Mouse (Mus musculus) gastrocnemius, postnatal 14 days (tissue): ENCODE results near the gene Fkbp14. TPM values are rescaled to one million over a fixed set of nuclear protein-coding genes. Genes with fewer than 3 reads are reported as not detected.

Experiments used
- DNase-seq: peaks from one replicate; pipeline ENCODE4 v3.0.0; 2021; ENCODE audit warnings: mixed read lengths
- intact Hi-C: fragments of 180-260 bp; cut with DNase I; formaldehyde crosslinking; loops from one replicate; pipeline ENCODE4 v1.15.1; 2025; ENCODE audit warnings: low total_unique reads
- total RNA-seq, 2 experiments: library from RNA; stranded (reverse); gene quantifications; 2 replicates each; pipeline ENCODE4 v1.2.3; 2021

Fkbp14 gene
- total RNA-seq, 2 experiments from 2014 or later, result 14.4 to 14.7 TPM

DNA sequence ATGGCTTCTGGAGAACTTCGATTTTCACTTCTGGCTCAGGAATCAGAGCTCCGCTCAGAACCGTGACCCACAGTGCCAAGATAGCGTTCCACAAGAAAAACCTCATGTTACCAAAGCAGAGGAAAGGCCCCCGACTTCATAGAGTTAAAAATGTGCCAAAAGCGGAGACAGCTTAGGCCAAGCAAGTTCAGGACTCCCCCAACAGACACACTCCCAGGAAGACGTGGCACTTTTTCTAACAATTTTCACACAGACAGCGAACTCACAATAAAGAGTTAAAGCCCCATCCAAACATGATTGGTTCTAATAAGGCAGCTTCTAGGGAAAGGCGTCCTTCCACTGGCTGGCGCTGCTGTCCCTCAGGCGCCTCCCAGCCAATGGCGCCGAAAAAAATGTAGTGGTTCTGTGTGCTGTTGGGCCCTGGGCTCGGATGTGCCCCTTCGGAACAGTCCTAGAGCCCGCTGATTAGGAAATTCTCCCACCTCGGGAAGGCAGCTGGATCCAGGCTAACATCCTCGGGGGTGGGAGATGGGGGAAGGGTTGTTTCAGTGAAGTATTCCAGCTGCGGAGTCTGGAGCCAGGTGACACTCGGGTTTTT is 4.1 kb downstream of the Fkbp14 start:
- DNase-seq, result peak; percentile 91
- intact Hi-C loops, result no loop called here

DNA sequence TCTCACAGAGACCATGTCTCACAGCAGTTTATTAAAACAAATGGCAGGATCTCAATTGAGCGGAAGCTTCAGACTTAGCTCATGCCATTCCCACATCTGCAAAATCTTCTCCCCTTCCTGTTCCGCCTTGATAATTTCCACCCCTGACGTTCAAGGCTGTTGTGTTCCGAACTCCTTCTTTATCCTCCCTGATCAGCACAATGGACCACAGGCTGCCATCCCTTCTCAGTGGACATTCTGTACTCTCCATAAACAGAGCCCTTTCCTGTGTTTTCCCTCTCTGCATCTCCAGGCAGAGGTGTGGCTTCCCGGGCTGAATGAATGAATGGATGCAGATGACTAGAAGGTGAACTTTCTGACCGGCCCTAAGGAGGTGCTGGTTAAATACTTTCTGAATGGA is 5.3 kb downstream of the Fkbp14 start:
- intact Hi-C loops, result no loop called here

DNA sequence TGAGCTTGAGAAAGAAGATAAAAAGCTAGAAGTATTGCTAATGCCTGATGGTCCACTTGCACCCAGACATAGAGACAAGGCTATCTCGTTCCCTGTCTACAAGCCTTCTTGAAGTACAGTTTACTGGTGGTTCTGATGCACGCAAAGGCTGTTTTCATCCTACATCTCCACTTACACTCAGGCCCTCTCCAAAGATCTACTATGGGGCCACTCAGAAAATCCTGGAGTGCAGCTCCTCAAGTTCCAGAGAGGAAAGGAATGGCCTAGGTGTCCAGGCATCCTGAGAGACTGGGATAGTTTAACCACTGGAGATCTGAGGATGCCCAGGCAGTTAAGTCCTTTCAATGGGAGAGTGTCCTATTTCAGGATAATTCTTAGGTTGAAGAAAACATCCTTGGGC is 6.4 kb downstream of the Fkbp14 start:
- intact Hi-C loops, result no loop called here
- DNase-seq, result no peak

More for the DNA sequence above, 5.3 kb downstream of the Fkbp14 start:
- DNase-seq, result no peak

DNA sequence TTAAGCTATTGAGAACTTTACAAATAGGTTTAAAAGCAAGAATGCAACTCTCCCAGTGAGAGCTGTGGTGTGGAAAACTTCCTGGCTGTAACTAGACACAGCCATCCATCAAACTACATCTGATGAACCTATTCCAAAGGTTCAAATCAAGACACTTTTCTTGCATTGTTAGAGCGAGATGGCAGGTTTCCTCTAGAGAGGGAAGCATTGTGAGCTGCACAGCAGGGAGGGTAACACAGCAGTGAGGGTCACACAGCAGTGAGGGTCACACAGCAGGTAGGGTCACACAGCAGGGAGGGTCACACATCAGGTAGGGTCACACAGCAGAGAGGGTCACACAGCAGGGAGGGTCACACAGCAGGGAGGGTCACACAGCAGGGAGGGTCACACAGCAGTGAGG is 8.9 kb downstream of the Fkbp14 start:
- intact Hi-C loops, result loop anchor here (5.0 kb wide), 1 partner anchor 39 kb away; no protein-coding TSS in a partner anchor

DNA sequence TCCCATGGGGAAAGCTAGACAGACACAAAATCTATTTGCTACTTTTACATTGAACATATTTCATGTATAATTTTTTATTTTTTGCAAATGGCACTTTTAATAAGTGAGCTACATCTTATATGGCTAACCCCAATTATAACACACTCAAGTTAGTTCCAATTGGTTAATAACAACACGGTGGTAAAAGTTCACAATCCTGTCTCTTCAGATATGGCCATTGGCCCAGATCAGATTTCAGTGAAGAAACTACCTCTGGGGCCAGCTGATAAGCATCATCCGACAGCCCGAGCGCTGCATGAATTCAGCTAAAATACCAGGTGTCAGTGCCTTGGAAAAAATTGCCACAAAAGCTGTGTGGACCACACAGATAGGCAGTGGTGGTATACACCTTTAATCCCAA is 9.4 kb downstream of the Fkbp14 start:
- intact Hi-C loops, result loop anchor here (5.0 kb wide), 1 partner anchor 40 kb away; no protein-coding TSS in a partner anchor
- no peak for DNase-seq

More for the DNA sequence above, 8.9 kb downstream of the Fkbp14 start:
- no peak for DNase-seq

DNA sequence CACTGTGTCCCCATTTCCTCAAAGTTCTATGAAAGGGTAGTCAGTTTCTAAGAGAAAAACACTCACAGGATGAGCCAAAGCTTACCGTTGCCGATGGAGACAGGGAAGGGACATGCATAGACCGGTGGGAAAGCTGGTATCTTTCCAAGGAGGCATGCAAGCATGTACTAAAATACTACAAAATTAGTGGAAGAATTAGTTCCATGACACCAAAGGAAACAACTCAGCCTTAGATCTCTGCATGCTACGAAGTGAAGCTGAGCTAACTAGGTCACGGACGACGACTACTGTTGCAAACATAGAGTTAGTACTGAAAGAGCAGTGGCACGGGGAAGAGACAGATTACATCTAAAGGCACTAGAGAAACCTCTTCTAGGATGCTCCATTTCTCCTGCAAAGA is 10.2 kb downstream of the Fkbp14 start:
- intact Hi-C loops, result loop anchor here (5.0 kb wide), 1 partner anchor 40 kb away; no protein-coding TSS in a partner anchor
- DNase-seq, result no peak

DNA sequence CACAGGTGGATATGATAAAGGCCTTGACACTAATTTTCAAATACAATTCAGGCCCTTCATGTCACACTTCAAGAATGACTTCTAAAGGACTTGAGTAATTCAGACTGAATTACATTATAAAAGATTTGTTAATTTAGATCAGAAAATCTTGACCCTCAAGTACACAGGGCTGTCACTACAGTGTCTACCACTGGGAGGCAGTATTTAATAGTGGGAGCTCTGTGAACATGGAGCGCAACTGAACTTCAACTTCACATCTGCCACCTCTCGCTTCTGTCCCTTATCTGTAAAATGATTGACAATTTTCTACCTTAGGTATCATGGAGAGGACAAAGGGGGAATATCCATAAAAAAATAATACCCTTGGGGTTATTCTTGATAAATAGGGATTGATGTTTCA is 10.9 kb downstream of the Fkbp14 start:
- peak; percentile 16 for DNase-seq

DNA sequence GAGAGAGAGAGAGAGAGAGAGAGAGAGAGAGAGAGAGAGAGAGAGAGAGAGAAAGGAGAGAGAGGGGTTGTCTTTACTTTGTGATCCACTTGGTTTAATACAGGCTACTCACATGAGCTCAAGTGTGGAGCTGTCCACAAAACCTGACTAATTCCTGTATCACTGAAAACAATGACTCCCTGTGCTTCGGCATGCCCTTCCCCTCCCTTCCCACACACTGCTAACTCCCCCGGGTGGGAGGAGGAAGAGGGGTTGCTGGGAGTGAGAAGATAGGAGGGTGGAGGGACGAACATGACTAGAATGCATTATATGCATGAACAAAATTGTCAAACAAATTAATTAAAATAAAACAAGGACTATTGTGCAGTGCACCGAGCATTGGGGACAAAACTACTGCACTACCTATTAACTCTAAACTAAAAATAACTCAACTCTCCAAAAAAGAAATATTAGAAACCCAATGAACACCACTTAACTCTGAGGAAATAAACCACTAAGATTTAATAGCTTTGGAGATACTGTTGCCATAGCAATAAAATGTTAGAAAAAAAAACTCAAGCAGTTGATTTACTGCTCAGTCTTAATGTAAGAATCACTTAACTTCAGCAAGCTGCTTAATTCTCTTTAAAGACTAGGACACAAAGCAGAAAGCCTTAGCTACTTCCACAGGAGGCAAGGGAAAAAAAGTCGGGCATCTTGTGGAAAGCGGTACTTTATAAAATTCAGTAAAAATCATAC is 23.7 kb downstream of the Fkbp14 start:
- intact Hi-C loops, result no loop called here
- no peak for DNase-seq

More for the DNA sequence above, 10.9 kb downstream of the Fkbp14 start:
- intact Hi-C loops, result loop anchor here (5.0 kb wide), 1 partner anchor 41 kb away; no protein-coding TSS in a partner anchor

DNA sequence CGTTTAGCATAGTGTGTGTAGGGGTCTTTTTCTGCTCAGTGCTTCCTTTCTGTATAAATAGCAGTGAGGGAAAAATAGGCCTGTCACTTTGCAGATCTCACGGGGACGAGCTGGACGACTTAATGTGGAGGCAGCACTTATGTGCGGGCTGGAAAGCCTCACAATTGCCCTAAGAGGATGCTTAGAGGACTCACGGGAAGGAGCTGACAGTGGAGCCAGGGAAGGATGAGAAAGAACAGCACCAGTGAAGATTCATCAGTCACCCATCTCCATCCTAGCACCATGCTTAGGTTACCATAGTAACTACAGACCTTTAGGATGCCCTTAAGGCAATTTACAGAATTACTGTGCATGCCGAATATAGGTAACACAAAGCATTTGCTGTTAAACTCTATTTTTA is 27.3 kb downstream of the Fkbp14 start:
- intact Hi-C loops, result no loop called here
- no peak for DNase-seq

DNA sequence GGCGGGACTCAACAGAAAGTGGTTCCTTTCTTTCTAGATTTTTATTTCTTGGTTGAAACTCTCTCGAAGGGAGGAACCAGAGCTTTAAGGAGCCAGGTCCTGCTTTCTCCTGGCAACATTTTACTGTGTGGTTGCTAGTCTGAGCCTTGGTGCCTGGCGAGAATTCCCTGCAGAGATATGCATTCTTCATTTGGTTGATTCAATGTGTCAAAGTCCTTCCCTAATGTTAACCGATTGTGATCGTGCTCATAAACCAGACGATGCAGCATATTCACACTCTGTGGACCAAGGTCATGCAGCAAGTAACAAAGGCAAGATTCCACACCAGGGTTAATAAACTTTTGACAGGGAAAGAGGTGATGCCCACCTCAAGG is 30.6 kb downstream of the Fkbp14 start:
- DNase-seq, result no peak
- intact Hi-C loops, result no loop called here

DNA sequence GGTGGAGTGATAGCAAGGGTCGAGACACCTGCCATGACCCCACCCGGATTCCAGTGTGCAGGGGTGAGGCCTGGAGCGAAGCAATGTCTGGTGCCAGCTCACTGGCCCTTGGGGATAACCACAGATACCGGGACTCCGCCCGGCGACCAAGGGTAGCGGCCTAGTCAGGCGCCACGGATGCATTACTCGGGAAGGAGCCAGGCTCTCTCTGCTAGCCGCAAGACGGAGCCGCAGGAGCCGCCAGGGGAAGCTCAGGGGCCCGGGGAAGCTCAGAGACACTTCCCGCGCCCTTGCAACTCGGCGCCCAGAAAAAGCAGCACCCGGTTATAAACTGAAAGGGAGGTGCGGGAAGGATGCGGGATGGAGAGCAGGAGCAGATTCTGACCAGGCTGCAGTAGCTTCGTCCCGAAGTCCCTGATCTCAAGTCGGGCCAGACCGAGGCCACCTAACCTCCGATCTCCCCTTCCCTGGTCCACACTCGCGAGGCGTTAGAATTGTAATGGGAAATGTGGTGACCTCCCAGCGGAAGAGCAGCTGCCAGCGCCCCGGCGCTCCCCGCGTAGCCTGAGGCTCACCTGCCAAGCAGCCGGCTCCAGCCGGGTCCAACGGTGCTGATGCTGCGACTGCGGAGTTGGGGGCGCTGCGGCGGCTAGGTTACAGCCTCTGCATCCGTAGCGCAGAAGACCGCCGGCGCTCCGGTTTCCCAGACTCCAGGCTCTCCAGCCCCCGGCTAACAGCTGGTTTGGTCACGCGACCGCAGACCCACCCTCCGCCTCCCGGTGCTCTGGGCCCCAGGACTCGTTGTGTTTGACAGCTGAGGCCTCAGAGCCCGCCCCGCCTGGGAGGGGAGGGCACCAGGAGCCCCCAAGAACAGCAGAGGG is 31.2 kb downstream of the Fkbp14 start, which contains the start of gene Scrn1:
Gene Scrn1 (minus strand): TSS at position 825 of the 881 bp plus-strand sequence.
- DNase-seq, result peak; percentile 76
- intact Hi-C loops, result no loop called here

DNA sequence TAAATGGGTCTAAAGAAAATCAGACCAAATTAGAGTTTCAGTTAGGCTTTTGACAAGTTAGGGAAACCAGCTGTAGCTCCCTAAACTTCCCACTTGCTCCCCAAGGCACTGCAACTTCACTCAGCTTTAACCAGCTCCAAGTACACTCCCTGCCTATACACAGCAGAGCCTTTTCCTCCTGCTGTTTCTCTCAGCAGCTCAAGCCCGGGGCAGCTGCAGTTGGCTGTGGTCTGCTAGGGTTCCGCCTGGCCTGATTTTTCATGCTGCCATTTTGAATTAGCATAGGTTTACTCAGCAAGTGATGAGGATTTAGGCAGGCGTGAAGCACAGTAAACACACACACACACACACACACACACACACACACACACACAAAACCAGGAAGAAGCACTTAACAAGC is 32.1 kb downstream of the Fkbp14 start:
- intact Hi-C loops, result no loop called here
- no peak for DNase-seq

DNA sequence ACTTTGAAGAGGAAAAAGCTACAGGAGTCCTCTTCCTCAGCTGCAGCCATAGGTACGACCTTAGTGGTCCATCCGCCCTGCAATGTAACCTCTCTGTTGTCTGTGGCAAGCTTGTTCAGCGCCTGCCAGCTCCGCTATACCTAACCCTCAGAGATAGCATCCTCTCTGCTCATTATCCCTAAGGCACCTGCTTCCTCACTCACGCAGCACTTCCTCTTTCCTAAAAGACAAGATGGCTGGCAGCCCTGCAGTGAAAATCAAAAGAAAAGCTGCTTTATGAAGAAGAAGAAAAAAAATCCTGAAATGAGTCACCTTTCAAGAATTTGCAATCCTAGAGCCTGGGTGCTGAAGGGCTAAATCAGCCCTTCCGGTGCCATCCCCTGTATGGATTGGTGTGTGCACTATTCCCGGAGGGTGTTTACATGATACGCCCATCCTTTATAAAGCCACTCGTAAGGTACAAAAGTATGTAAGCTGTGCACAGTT is 32.6 kb downstream of the Fkbp14 start:
- intact Hi-C loops, result no loop called here
- DNase-seq, result no peak

DNA sequence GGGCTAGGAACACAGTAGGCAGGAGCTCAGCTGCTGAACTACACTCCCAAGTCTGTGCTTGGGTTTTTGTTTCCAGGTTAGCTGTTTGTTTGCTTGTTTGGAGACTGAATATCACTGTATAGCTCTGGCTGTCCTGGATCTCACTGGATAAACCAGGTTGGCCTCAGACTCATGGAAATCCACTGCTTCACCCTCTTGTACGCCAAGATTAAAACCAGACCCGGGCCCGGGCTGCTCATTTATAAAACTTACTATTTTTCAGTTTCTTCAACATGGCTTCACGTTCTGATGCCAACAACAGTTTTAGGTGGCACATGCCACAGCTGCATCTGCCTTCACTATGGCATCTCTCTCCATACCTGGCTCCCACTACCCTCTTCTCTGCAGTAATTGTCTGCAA is 33.5 kb downstream of the Fkbp14 start:
- intact Hi-C loops, result no loop called here
- DNase-seq, result no peak

DNA sequence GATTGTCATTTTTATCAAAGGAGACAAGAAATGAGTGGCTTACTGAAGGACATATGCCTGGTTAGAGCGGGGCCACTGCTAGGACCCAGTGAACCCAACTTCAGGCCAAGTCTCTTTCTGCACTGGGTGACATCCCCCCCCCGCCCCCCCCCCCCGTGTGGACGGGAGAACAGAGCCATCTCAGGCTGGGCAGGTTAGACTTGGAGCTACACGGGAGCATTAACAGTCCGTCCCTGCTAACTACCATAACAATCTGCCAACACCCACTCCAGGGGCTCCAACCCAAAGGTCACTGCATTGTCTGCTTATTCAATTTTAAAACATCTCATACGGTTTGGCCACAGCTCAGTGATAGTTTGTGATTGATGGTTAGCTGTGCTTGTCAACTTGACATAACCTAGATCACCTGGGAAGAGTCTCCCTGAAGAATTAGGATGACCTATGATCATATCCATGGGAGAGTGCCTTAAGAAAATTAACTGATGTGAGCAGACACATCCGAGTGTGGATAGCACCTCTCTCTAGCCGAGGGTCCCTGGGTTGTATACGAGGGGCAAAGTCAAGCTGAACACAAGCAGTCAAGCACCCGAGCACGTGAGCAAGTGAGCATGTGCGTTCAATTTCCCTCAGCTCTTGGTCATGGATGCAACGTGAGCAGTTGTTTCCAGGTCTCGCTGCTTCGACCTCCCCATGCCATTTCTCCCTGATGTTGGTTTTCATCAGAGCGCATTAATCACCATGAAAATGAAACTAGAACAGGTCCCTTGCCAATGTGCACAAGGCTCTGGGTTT is 34.9 kb downstream of the Fkbp14 start:
- DNase-seq, result no peak
- intact Hi-C loops, result no loop called here

DNA sequence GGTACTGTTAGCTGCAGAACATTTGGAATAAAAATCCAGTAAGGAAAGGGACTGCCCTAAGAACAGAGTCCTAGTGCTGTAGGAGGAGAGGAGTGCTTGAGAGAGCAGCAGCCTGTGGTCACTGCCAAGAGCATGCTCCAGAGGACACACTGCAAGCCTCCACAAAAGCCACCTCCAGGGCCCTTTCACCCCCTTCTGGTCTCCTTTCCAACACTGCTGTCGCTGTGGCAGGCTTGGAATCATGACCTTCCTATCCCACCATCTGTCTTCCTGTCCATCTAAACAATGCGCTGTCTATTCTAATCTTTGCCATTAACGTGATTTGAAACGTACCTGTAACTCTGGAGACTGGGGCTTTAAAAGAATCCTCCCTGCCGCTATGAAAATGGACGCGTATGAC is 38.6 kb downstream of the Fkbp14 start:
- intact Hi-C loops, result no loop called here
- no peak for DNase-seq

DNA sequence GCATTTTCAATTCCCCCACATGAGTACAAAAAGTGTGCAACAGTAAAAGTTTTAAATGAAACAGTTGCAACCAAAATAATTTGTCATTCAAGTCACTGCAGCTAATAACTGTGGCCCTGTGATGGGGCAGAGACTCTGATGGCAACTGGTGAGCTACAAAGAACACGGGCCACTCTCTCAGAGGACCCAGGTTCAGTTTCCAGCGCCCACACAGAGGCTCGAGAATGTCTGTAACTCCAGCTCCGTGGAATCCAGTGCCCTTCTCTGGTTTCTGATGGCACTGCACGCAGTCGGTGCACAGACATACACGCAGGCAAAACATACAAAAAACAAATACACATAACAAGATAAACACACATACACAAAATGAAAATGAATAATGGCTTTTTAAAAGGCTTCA is 39.4 kb downstream of the Fkbp14 start:
- no peak for DNase-seq
- intact Hi-C loops, result no loop called here

DNA sequence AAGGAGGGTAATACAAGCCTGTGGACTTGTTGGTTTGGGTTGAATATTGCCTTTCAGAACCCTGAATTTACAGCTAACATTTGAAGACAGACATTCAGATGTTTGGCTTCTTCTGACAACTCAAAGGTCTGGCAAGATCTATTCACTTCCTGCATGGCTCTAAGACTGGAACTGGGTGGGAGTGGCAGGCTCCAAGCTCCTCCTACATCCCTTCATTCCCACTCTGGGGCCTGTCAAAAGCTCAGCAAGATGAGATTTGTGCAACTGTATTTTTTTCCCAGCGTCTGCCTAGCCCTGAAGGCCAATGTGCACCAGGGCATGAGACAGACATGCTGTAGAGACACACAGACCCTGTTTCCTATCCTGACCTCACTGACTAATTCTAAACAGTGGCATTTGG is 41.3 kb downstream of the Fkbp14 start:
- DNase-seq, result no peak

More for the DNA sequence above, 41.3 kb downstream of the Fkbp14 start:
- intact Hi-C loops, result no loop called here
